Mouse (Mus musculus) embryonic stem cell, embryonic (primary cell): Measurements from ENCODE around the gene Ogfod2.

ENCODE experiments used
- CTCF ChIA-PET, 4 experiments: fragments of 300-600 bp in 2 of 4; fragments of 350-600 bp in 2 of 4; sonication (Branson Sonifier 250); formaldehyde crosslinking; loops; one replicate each; lab custom pipeline; 2022; ENCODE audit warnings: inconsistent platforms in 2 of 4; lab: Charles Lee
- POLR2A ChIA-PET, 4 experiments: fragments of 300-600 bp in 2 of 4; fragments of 350-600 bp in 2 of 4; sonication (Branson Sonifier 250); formaldehyde crosslinking; loops; one replicate each; lab custom pipeline; 2022; ENCODE audit warnings: antibody characterized with exemption in 4 of 4, inconsistent platforms in 1 of 4; lab: Charles Lee

The Ogfod2 gene

GRCm38 (mm10) chr5:124112531-124112930 is 434 bp downstream of the Ogfod2 start:
- ChIA-PET CTCF (interaction anchor here in 3 of 4 experiments (0.5 to 3.1 kb wide), 8 partner anchors 10 to 494 kb away, joined by 3 to 13 read pairs (median 3); partner anchors contain the start of gene Abcb9 (in 2 of the 3)), POLR2A (interaction anchor here in 3 of 4 experiments (0.6 to 3.0 kb wide), 19 partner anchors 9 to 327 kb away, joined by 3 to 20 read pairs (median 4); partner anchors contain the start of genes Abcb9 (in 3 of the 3), 2810006K23Rik (in 2 of the 3), Mphosph9 (in 2 of the 3) and Ccdc62 (in 1 of the 3))

DNA sequence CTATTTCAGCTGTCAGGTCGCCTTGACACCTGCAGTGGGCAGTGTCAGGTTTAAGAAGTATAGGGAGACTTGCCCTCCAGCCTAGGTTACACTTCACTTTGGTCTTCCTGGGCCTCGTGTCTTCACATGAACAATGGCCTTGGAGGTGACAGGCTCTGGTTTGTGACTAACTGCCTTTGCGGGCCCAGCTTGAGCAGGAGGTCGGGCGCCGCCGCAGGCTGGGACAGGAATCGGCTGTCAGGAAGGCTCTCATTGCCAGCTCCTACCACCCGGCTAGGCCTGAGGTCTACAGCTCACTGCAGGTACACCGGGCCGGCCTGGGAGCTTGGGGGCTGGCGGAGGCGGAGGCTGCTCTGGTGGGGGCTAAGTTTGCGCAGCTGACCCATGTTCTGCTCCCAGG is 933 bp downstream of the Ogfod2 start:
- CTCF ChIA-PET: interaction anchor here in 3 of 4 experiments (0.5 to 3.1 kb wide), 10 partner anchors 11 to 494 kb away, joined by 3 to 13 read pairs (median 3); partner anchors contain the start of gene Abcb9 (in 3 of the 3)
- POLR2A ChIA-PET: interaction anchor here in 3 of 4 experiments (0.6 to 3.0 kb wide), 18 partner anchors 8 to 326 kb away, joined by 3 to 20 read pairs (median 4); partner anchors contain the start of genes Abcb9 (in 3 of the 3), 2810006K23Rik (in 2 of the 3), Mphosph9 (in 2 of the 3) and Ccdc62 (in 1 of the 3)

DNA sequence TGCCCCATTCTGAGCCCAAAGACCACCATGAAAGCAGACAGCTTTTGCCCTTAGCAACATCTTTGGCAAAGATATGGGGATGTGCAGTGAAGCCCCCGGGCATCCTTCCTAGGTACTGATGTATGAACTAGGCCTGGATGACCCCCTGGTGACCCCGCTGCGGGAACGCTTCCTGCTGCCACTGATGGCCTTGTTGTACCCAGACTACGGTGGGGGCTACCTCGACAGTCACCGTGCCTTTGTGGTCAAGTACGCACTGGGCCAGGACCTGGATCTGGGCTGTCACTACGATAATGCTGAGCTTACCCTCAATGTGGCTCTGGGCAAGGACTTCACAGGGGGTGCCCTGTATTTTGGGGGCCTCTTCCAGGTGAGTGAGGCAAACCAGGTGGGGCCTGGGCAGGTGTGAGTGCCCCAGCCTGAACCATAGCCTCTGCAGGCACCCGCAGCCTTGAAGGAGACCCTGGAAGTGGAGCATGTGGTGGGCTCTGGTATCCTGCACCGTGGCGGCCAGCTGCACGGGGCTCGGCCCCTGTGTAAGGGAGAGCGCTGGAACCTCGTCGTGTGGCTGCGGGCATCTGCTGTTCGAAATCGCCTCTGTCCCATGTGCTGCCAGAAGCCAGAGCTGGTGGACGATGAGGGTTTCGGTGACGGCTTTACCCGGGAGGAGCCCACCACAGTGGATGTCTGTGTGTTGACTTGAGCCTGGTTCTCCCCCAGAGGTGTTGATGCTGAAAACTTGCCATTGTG is 2.4 kb downstream of the Ogfod2 start:
- ChIA-PET POLR2A (interaction anchor here in 1 of 4 experiments (1.6 kb wide), 1 partner anchor 11 kb away, joined by 6 read pairs; no protein-coding TSS in a partner anchor), CTCF (interaction anchor here in 2 of 4 experiments (0.7 kb wide), 2 partner anchors 114 to 200 kb away, joined by 3 to 4 read pairs; no protein-coding TSS in a partner anchor)

DNA sequence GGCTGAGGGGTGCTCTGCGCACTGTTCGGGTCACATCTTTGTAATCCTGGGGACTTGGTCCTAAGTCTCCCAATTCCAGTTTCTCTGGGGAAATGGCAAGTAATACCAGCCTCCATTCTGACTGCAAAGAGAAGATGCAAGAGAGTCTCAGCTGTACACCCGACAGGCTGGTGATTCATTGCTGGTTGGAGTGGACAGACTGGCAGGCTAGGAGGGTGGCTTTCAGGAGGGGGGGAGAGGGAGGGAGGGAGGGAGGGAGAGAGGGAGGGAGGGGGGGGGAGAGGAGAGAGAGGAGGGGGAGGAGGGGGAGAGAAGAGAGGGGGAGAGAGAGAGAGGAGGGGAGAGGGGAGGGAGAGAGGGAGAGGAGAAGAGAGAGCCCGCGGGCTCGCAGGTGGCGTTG is 3.4 kb downstream of the Ogfod2 start:
- ChIA-PET POLR2A (interaction anchor here in 3 of 4 experiments (0.6 to 2.0 kb wide), 9 partner anchors 15 to 351 kb away, joined by 3 to 6 read pairs (median 4); partner anchors contain the start of genes 2810006K23Rik (in 3 of the 3), Mphosph9 (in 3 of the 3) and Abcb9 (in 2 of the 3)), CTCF (interaction anchor here in 1 of 4 experiments (0.7 kb wide), 1 partner anchor 83 kb away, joined by 4 read pairs; the partner anchor contains the start of gene Vps37b)

DNA sequence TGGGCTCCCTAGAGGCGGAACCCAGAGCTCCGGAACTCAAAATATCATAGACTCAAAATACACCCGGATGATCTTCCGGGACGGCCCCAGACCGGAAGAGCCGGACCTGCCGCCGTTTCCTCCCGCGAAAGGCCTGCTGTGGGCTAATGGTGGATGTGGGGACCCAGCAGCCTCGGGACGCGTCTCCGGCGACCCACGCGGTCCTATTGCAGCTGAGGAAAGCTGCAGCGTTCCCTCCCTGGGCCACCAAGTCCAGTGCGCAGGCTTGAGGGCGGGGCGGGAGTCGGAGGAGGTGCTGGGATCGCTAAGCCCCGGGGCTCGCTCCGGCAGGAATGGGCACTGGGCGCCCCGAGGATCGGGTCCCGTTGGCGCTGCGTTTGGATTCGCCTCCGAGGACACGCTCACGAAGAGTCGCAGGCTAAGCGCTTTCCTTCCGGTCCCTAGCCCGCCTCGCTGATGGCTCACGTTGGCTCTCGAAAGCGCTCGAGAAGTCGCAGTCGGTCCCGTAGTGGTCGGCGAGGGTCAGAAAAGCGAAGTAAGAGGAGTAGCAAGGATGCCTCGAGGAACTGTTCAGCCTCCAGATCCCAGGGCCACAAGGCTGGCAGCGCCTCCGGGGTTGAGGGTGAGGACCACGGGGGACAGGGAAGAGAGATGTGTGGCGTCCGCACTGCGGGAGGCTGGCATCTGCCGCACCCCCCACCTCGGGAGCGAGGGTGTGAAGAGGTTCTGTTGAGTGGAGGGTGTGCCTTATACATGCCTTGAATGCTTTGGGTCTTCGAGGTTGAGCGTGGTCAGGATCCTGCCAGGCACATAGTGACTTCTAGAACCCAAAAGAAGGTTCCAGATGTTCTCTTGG is 4.1 kb downstream of the Ogfod2 start, which contains the start of gene Arl6ip4:
Arl6ip4 (plus strand) TSS at position 100 of the 856 bp plus-strand sequence.
- CTCF ChIA-PET: interaction anchor here in 1 of 4 experiments (0.7 kb wide), 1 partner anchor 84 kb away, joined by 4 read pairs; the partner anchor contains the start of gene Vps37b
- POLR2A ChIA-PET: interaction anchor here in 3 of 4 experiments (0.6 to 2.0 kb wide), 9 partner anchors 16 to 350 kb away, joined by 3 to 6 read pairs (median 4); partner anchors contain the start of genes 2810006K23Rik (in 3 of the 3), Mphosph9 (in 3 of the 3) and Abcb9 (in 2 of the 3)

GRCm38 (mm10) chr5:124119204-124119603 is 7.1 kb downstream of the Ogfod2 start:
- ChIA-PET CTCF (interaction anchor here in 1 of 4 experiments (0.7 kb wide), 1 partner anchor 996 kb away, joined by 3 read pairs; no protein-coding TSS in a partner anchor), POLR2A (interaction anchor here in 2 of 4 experiments (0.7 to 1.6 kb wide), 2 partner anchors 23 to 43 kb away, joined by 3 read pairs; partner anchors contain the start of gene Abcb9 (in 1 of the 2))

DNA sequence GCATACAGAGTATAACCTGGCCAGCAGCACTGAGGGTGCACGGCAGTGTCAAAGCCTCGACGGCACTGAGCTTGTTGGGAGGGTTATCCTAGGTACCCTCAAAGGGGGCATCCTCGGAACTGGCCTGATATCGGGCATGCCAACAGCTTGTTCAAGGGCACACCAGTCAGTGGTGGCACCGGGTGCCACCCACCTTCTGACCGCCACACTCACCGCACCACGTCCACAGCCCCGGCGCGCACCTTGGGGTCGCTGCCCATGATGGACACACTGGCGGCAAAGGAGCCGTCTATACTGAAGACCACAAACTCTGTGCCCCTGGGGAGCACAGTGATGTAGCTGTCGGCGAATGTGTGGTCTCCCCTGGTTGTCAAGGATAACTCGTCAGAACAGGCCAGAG is 10.3 kb downstream of the Ogfod2 start:
- ChIA-PET CTCF (interaction anchor here in 1 of 4 experiments (0.7 to 1.0 kb wide), 3 partner anchors 34 to 178 kb away, joined by 3 to 5 read pairs (median 3); no protein-coding TSS in a partner anchor), POLR2A (interaction anchor here in 2 of 4 experiments (0.6 to 1.1 kb wide), 5 partner anchors 9 to 1536 kb away, joined by 3 to 4 read pairs (median 3); partner anchors contain the start of gene Abcb9 (in 1 of the 2))

DNA sequence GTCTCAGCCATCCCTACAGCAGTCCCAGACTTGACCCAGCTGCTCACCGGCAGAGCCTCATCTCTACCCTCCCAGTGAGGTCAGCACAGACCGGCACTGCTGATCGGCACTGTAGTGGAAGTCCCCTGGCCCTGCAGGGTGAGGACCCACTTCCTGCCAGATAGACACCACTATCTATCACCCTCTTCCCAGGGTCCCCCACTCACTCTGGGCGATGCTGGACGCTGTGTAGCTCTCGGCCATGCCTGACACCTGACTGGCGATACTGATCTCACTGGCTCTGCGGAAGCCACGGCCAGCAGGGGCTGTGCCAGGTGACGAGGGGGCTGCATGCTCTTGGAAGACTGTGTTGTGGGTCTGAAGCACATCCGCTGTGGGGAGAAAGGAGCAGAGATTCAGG is 13.0 kb downstream of the Ogfod2 start:
- ChIA-PET CTCF (interaction anchor here in 1 of 4 experiments (0.6 kb wide), 1 partner anchor 170 kb away, joined by 4 read pairs; no protein-coding TSS in a partner anchor), POLR2A (interaction anchor here in 1 of 4 experiments (0.6 to 1.1 kb wide), 2 partner anchors 12 to 51 kb away, joined by 3 read pairs; partner anchors contain the start of gene Ogfod2)

DNA sequence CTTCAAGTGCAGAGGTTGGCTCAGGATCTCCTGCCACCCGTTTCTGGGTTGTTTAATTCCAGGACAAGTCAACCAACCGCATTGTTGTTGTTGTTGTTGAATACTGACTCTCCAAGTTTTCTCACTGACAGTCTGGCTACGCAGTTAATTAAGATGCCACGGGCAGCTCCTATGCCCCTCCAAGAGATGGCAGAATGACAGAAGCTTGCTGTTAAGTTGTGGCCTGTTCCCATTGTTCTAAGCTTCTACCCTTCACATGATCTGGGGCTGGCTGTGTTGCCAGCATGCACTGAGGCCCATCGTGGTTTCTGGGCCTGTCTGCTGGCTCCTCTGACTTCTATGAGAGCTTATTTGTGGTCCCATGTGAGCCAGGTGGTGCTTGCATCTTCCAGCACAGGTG is 22.2 kb downstream of the Ogfod2 start:
- CTCF ChIA-PET: interaction anchor here in 2 of 4 experiments (0.5 to 1.2 kb wide), 2 partner anchors 165 to 795 kb away, joined by 3 read pairs; no protein-coding TSS in a partner anchor
- POLR2A ChIA-PET: no interaction called here

DNA sequence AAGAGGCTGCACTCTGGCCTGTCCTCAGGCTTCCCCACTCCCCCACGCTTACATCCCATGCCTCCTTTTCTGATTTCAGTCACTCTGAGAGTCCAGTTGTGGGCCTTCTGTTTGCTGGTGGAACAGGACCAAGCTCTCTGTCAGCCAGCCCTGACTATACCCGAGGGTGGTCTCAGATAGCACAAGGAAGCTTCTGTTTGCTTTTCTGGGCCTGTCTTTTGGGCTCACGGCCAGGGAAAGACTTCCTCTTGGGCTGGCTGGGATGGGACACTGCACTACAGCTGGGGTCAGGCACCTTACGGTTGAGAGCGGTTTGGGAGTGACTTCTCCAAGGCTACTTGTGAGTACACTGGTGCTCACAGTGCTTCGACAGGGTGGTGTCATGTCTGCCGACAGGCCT is 26.0 kb downstream of the Ogfod2 start:
- POLR2A ChIA-PET: no interaction called here

DNA sequence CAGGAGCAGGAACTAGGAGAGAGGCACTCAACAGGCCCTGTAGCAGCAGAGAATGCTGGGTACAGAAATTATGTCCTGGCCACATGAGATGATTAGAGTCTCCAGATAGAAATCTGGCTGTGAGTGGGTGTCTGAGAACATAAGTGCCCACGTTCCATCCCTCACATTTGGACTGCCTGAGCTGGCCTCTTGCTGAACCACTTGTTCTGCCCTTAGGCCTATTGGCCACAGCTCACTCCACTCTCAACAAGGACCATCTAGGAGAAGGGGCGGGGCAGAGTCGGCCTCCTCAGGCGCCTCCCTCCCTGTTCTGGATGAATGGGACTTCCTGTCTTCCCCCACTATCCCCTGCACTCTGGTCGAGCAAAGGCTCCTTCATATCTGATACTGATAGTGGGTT is 36.9 kb downstream of the Ogfod2 start:
- CTCF ChIA-PET: interaction anchor here in 2 of 4 experiments (0.6 to 1.4 kb wide), 2 partner anchors 13 to 1217 kb away, joined by 3 to 6 read pairs; no protein-coding TSS in a partner anchor
- POLR2A ChIA-PET: interaction anchor here in 2 of 4 experiments (1.2 to 1.5 kb wide), 3 partner anchors 11 to 104 kb away, joined by 3 to 4 read pairs (median 3); no protein-coding TSS in a partner anchor

More for the DNA sequence above, 26.0 kb downstream of the Ogfod2 start:
- CTCF ChIA-PET: interaction anchor here in 1 of 4 experiments (0.6 kb wide), 1 partner anchor 288 kb away, joined by 3 read pairs; the partner anchor contains the start of gene Sbno1

- CTCF ChIA-PET: interaction anchor here in 2 of 4 experiments (0.7 to 0.9 kb wide), 2 partner anchors 9 to 23 kb away, joined by 3 read pairs; no protein-coding TSS in a partner anchor
- POLR2A ChIA-PET: no interaction called here
Measured at GRCm38 (mm10) chr5:124150895-124151294, 38.8 kb downstream of the Ogfod2 start.

DNA sequence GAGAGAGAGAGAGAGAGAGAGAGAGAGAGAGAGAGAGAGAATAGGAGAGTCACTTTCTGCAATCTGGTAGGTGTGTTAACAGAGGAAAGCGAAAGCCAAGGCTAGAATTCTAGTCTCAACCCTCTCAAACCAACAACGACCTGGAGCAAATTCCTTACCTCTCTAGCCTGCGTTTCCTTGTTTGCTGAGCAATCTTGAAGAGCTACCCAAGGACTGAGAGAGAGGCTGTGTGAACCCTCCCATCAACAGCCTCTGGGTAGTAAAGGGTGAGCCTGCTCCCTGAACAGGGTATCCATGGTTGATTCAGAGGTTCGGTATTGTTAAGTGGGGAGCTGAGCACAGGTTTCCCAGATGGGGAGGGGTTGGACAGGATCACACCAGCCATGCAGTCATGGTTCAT is 40.6 kb downstream of the Ogfod2 start:
- CTCF ChIA-PET: interaction anchor here in 3 of 4 experiments (0.6 to 2.1 kb wide), 4 partner anchors 10 to 80 kb away, joined by 3 to 6 read pairs (median 4); no protein-coding TSS in a partner anchor
- POLR2A ChIA-PET: interaction anchor here in 2 of 4 experiments (0.6 to 1.8 kb wide), 5 partner anchors 10 to 171 kb away, joined by 3 to 4 read pairs (median 3); no protein-coding TSS in a partner anchor

GRCm38 (mm10) chr5:124155943-124156342 is 43.8 kb downstream of the Ogfod2 start:
- ChIA-PET POLR2A (no interaction called here), CTCF (no interaction called here)

DNA sequence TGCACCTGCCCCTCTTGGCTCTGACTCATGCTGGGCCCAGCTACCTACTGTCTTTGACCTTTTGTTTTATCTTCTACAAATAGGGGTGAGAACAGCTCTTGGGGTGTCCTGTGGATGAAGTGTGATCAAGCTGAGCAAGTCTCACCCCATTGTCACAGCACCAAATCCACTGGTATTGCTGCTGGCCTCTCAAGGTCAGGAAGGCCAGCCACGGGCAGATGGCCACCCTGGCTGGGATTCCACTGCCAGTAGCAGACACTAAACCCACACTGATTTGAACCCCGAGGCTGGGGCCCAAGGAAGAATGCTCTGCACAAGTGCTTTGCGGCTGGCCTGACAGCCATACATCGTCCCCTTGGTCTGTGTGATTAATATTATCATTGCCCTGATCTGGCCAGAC is 46.2 kb downstream of the Ogfod2 start:
- ChIA-PET POLR2A (interaction anchor here in 1 of 4 experiments (1.0 kb wide), 1 partner anchor 151 kb away, joined by 3 read pairs; no protein-coding TSS in a partner anchor), CTCF (interaction anchor here in 1 of 4 experiments (0.7 kb wide), 1 partner anchor 339 kb away, joined by 4 read pairs; no protein-coding TSS in a partner anchor)

DNA sequence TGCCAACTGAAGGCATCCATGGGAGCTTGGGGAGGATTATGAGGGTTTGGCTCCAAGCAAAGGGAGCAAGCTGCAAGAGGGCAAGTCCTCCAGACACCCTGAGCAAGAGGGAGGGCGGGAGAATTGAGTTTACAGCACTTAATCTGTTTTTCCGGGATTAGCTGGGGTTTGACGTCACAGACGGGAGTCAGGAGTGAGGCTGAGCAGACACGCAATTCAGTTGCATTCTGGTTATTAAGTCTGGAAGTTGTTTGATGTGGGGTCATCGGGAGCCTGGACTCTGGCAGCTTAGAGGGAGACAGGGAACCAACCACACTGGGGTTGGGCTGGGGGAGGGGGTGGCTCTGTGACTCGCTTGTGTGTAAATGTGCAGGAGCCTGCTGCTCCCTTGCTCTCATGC is 47.4 kb downstream of the Ogfod2 start:
- ChIA-PET CTCF (interaction anchor here in 2 of 4 experiments (0.6 to 1.0 kb wide), 3 partner anchors 8 to 162 kb away, joined by 3 read pairs; no protein-coding TSS in a partner anchor), POLR2A (interaction anchor here in 2 of 4 experiments (0.6 to 1.4 kb wide), 2 partner anchors 10 to 588 kb away, joined by 3 to 4 read pairs; no protein-coding TSS in a partner anchor)
